Mouse (Mus musculus) embryonic facial prominence, embryonic 10.5 days (tissue): ENCODE results near the gene Lgals9. TPM values are rescaled to one million over a fixed set of nuclear protein-coding genes. Genes with fewer than 3 reads are reported as not detected.
"Not testable (repeated sequence)": the region's sequence is repeated elsewhere in the genome, so short reads cannot be mapped to it uniquely, and the experiment has no call there.

Source experiments
- DNase-seq: peaks from one replicate; pipeline ENCODE4 v3.0.0-alpha.2; 2017; ENCODE audit warnings: low spot score
- H3K27ac ChIP-seq: fragments of 300-500 bp; sonication (generic); replicated peaks from 2 replicates; pipeline ENCODE4 v1.5.1; 2016; ENCODE audit warnings: mild to moderate bottlenecking
- H3K27me3 ChIP-seq: fragments of 300-500 bp; sonication (generic); replicated peaks from 2 replicates; pipeline ENCODE4 v1.6.1; 2016; ENCODE audit warnings: low read depth, mild to moderate bottlenecking; ENCODE audit not compliant: poor library complexity, severe bottlenecking
- H3K36me3 ChIP-seq: fragments of 300-500 bp; sonication (generic); replicated peaks from 2 replicates; pipeline ENCODE4 v1.6.1; 2016; ENCODE audit warnings: mild to moderate bottlenecking, moderate library complexity
- H3K4me1 ChIP-seq: fragments of 300-500 bp; sonication (generic); 2 replicates; pipeline ENCODE4 v1.6.1; 2016
- H3K4me3 ChIP-seq: fragments of 300-500 bp; sonication (generic); 2 replicates; pipeline ENCODE4 v1.5.1; 2016; ENCODE audit warnings: mild to moderate bottlenecking, moderate library complexity
- H3K9me3 ChIP-seq: fragments of 300-500 bp; sonication (generic); 2 replicates; pipeline ENCODE4 v1.6.1; 2016; ENCODE audit warnings: mild to moderate bottlenecking
- WGBS: fragments of 180-500 bp; shearing (Covaris S2); methylation state at CpG from one replicate; pipeline ENCODE4 v1.1.7; 2016; 5-methylcytosine and 5-hydroxymethylcytosine counted together
- polyA plus RNA-seq: library from polyadenylated mRNA; unstranded; fragments of >200 nt; fragmentation: Nextera tagmentation; extraction: Ambion mirVana; gene quantifications from 2 replicates; pipeline ENCODE4 v1.2.1, GENCODE M21; 2016

Lgals9 gene
- polyA plus RNA-seq, 1 experiment from 2014 or later = 2.8 TPM

GRCm38 (mm10) chr11:79017161-79017606 is 32.4 kb upstream of the Lgals9 start:
- H3K27ac ChIP-seq = peak overlapping the region; percentile 19; the same call in 1 of the 2 replicates
- H3K27me3 ChIP-seq = no peaks in the 10 kb centered on the region
- H3K4me1 ChIP-seq = peaks cover 47% of the 10 kb centered on the region
- DNase-seq = no peak
- H3K4me3 ChIP-seq = no peak overlapping the region
- WGBS = 71% methylated on average over 7 of the region's 7 CpGs
- no peaks in the 10 kb centered on the region for H3K9me3 ChIP-seq
- H3K36me3 ChIP-seq = peaks cover 48% of the 10 kb centered on the region

- Histone ChIP-seq H3K36me3 (peaks cover 43% of the 10 kb centered on the region), H3K9me3 (no peaks in the 10 kb centered on the region), H3K27ac (no peak overlapping the region), H3K4me1 (peaks cover 42% of the 10 kb centered on the region), H3K4me3 (no peak overlapping the region), H3K27me3 (no peaks in the 10 kb centered on the region)
- DNase-seq = peak; percentile 15
- WGBS = 60% methylated on average over 12 of the region's 12 CpGs
Observed at GRCm38 (mm10) chr11:79016236-79016635, 31.5 kb upstream of the Lgals9 start.

GRCm38 (mm10) chr11:79015660-79016215 is 31.0 kb upstream of the Lgals9 start:
- no peak overlapping the region for H3K4me3 ChIP-seq
- peak; percentile 7 for DNase-seq
- peaks cover 42% of the 10 kb centered on the region for H3K4me1 ChIP-seq
- 94% methylated on average over 24 of the region's 24 CpGs for WGBS
- no peaks in the 10 kb centered on the region for H3K27me3 ChIP-seq
- peaks cover 38% of the 10 kb centered on the region for H3K36me3 ChIP-seq
- H3K9me3 ChIP-seq = no peaks in the 10 kb centered on the region
- no peak overlapping the region for H3K27ac ChIP-seq

DNA sequence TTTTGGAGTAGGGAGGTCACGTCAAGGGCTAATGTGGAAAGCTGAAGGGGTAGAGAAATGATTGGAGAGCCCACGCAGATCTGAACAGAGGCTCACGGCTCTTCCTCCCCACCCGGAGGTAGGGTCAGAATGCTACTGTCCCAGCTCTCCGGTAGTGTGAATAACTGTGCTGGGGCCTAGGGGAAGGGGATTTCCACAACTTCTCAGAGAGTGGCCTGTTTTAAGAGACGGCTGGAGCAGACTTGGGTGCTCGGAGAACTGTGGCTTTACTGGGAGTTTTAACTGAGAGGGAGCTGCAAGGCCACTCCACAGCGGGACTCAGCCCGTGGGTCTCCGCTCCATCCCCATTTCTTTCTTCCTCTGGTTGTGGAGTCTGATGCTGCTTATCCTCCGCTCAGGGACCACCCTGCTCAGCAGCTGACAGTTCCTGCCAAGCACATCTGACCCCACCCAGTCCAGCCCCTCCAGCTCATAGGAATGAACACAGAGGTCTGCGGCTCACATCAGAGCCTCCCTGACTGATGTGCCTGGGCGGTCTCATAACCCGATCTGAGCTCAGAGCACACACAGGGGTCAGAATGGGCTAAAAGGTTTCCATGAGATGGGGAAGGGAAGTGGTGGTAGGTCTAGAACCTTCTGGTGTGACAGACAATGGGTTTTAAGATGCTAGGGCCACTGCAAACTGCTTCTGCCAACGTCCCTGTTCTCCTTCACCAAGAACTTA is 30.0 kb upstream of the Lgals9 start:
- Histone ChIP-seq H3K36me3 (peaks cover 28% of the 10 kb centered on the region), H3K27ac (peak overlapping the region; percentile 65), H3K4me3 (no peak overlapping the region), H3K9me3 (no peaks in the 10 kb centered on the region), H3K27me3 (no peaks in the 10 kb centered on the region), H3K4me1 (peaks cover 37% of the 10 kb centered on the region)
- peak; percentile 10 for DNase-seq
- WGBS = 70% methylated on average over 15 of the region's 15 CpGs

GRCm38 (mm10) chr11:79013806-79014205 is 29.1 kb upstream of the Lgals9 start:
- Histone ChIP-seq H3K36me3 (peaks cover 19% of the 10 kb centered on the region), H3K4me1 (peaks cover 37% of the 10 kb centered on the region), H3K27ac (no peak overlapping the region), H3K4me3 (no peak overlapping the region), H3K27me3 (no peaks in the 10 kb centered on the region), H3K9me3 (no peaks in the 10 kb centered on the region)
- no peak for DNase-seq
- 66% methylated on average over 9 of the region's 9 CpGs for WGBS

- Histone ChIP-seq H3K27ac (no peak overlapping the region), H3K4me3 (no peak overlapping the region), H3K4me1 (peaks cover 41% of the 10 kb centered on the region), H3K9me3 (no peaks in the 10 kb centered on the region), H3K27me3 (no peaks in the 10 kb centered on the region), H3K36me3 (peaks cover 13% of the 10 kb centered on the region; the same call in 1 of the 2 replicates)
- DNase-seq = peak; percentile 7
Observed at GRCm38 (mm10) chr11:79013056-79013455, 28.3 kb upstream of the Lgals9 start.

- peaks cover 41% of the 10 kb centered on the region for H3K4me1 ChIP-seq
- no peaks in the 10 kb centered on the region for H3K27me3 ChIP-seq
- peaks cover 10% of the 10 kb centered on the region; the same call in 1 of the 2 replicates for H3K36me3 ChIP-seq
- no peak overlapping the region for H3K4me3 ChIP-seq
- WGBS = 94% methylated on average over 2 of the region's 2 CpGs
- H3K27ac ChIP-seq = no peak overlapping the region
- H3K9me3 ChIP-seq = no peaks in the 10 kb centered on the region
- no peak for DNase-seq
Observed at GRCm38 (mm10) chr11:79012529-79012928, 27.8 kb upstream of the Lgals9 start.

DNA sequence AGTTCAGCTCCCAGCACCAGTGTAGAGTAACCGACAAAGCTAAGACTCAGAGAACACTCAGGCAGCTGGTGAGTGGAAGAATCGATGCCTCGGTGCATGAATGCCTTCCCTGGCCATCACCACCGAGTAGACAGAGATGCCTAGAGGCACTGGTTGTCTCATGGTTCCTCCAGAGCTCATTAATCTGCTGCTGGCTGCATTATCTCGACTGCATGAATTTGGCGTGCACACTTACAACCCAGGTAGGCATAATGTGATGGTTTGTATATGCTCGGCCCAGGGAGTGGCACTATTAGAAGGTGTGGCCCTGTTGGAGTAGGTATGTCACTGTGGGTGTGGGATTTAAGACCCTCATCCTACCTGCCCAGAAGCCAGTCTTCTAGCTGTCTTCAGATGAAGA is 24.1 kb upstream of the Lgals9 start:
- Histone ChIP-seq H3K27me3 (no peaks in the 10 kb centered on the region), H3K27ac (no peak overlapping the region), H3K36me3 (no peaks in the 10 kb centered on the region), H3K4me3 (no peak overlapping the region), H3K4me1 (peaks cover 12% of the 10 kb centered on the region), H3K9me3 (no peaks in the 10 kb centered on the region)
- 89% methylated on average over 7 of the region's 7 CpGs for WGBS
- no peak for DNase-seq

GRCm38 (mm10) chr11:79008007-79008775 is 23.4 kb upstream of the Lgals9 start:
- Histone ChIP-seq H3K9me3 (no peaks in the 10 kb centered on the region), H3K4me3 (no peak overlapping the region), H3K4me1 (peaks cover 15% of the 10 kb centered on the region), H3K27ac (no peak overlapping the region), H3K36me3 (no peaks in the 10 kb centered on the region), H3K27me3 (no peaks in the 10 kb centered on the region)
- DNase-seq = no peak
- WGBS = 79% methylated on average over 6 of the region's 6 CpGs

GRCm38 (mm10) chr11:79007356-79007755 is 22.6 kb upstream of the Lgals9 start:
- not testable (repeated sequence) for DNase-seq, H3K9me3 ChIP-seq, H3K27ac ChIP-seq, H3K4me3 ChIP-seq, H3K27me3 ChIP-seq, H3K36me3 ChIP-seq
- peaks cover 23% of the 10 kb centered on the region for H3K4me1 ChIP-seq
- WGBS = 86% methylated on average over 3 of the region's 3 CpGs

DNA sequence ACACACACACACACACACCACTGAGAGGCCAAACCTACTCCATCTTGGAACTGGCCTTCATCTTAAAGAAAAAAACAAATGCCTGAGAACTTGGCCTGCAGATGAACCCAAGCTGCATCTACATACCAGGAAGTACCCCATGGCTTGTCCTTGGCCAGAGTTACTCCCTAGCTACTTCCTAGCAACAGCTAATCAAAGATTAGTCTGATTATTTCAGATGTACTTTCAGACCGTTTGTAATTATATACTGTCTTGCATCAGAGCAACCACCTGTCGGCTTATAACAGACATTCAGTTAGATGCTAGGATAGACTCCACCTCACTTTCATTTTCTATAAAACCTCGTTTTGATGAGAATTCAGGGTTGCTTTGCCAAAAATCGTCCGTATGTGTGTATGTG is 21.7 kb upstream of the Lgals9 start:
- no peak overlapping the region for H3K4me3 ChIP-seq
- H3K27me3 ChIP-seq = no peaks in the 10 kb centered on the region
- H3K27ac ChIP-seq = no peak overlapping the region
- WGBS = 79% methylated on average over 5 of the region's 5 CpGs
- no peaks in the 10 kb centered on the region for H3K9me3 ChIP-seq
- no peaks in the 10 kb centered on the region for H3K36me3 ChIP-seq
- H3K4me1 ChIP-seq = peaks cover 29% of the 10 kb centered on the region
- no peak for DNase-seq

DNA sequence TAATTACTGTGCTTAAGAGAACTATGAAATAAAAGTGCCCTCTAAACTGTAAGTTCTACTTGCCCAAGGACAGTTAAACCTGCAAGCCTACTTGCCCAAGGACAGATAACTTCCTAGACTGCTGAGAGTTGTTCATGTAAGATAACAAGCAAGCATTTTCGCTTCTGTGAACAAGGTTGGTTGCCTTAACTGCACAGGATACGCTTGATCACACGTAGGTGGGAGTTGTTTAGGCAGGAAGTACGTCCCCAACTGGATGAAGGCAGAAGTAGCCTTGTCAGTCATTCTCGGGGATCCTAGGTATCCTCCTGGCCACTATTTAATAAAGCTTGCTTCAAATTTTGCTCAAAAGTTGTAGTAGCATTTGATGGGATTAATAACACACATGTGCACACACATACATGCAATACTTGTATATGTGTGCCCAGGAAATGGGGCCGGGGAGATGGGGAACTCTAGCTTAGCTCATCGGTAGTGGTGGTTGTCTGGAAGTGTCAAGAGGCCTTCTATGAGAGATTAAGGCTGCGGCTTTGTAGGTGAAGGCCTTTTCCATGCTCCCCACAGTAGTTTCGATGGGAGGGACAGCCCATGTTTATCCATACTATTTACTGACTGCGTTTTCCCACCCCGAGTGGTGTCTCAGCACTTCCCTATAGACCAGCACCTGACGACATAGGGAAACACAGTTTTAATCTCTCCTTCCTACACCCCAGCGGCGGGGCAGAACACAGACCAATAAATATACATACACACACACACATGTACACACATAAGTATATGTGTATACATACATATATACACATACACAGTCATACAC is 21.0 kb upstream of the Lgals9 start:
- no peaks in the 10 kb centered on the region for H3K9me3 ChIP-seq
- 86% methylated on average over 14 of the region's 14 CpGs for WGBS
- no peak overlapping the region for H3K27ac ChIP-seq
- no peaks in the 10 kb centered on the region for H3K36me3 ChIP-seq
- no peaks in the 10 kb centered on the region for H3K27me3 ChIP-seq
- H3K4me3 ChIP-seq = no peak overlapping the region
- peaks cover 29% of the 10 kb centered on the region for H3K4me1 ChIP-seq
- no peak for DNase-seq
